Mouse (Mus musculus): ENCODE results near the gene Lpcat2b.

GRCm38 (mm10) chr5:107405361-107405760 is 26.0 kb upstream of the Lpcat2b start:
- no peak for TF ChIP-seq CTCF (IDR thresholded peaks at IDR 0.05; ENCODE audit: extremely low read depth, insufficient read depth, low read length)
- TF ChIP-seq POLR2A (IDR thresholded peaks at IDR 0.05; ENCODE audit: extremely low read depth, insufficient read depth, low read length), result peak; percentile 76; the same call in 1 of the 2 replicates
